Mouse (Mus musculus): Measurements from ENCODE around the gene Art5.
A peak's percentile ranks its signal among the peaks of the same experiment; 100 is the strongest.
"Not testable (repeated sequence)": the region's sequence is repeated elsewhere in the genome, so short reads cannot be mapped to it uniquely, and the experiment has no call there.

The Art5 gene

DNA sequence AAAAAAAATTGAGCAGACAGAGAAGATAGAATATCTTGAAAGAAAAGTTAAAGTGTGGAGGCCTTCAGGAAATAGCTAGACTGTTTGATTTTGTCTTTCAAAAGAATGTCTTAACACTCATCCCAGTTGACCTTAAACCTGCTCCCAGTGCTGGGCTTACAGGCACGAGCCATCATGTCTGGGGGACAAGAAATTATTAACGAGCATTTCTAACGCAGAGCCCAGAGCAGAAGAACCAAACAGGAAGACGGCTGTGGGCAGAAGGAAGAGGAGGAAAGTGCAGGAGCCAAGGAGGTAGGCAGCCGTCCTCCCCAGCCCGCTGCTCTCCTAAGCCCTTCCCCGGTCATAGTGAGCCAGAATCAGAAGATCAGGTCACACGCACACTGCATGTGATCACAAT, 29.0 kb downstream of the Art5 start:
- DNase-seq: peak; percentile 54

DNA sequence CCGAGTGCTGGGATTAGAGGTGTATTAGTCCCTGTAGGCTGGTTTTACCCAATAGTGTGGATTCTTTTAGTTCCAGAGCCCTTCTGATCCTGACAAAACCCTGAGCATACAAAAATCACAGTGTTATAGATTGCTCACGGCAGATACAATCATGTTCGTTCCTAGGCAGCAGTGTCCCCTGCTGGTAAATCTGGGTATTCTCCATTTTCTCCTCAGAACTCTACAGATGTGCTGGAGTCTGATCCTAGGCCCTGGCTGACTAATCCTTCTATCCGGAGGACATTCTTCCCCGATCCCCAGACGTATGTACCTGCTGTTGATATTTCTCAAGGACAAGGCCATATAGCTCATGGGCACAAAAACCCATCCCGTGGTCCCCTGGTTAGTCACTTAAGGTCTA, 30.8 kb downstream of the Art5 start:
- peak; percentile 43 for DNase-seq

DNA sequence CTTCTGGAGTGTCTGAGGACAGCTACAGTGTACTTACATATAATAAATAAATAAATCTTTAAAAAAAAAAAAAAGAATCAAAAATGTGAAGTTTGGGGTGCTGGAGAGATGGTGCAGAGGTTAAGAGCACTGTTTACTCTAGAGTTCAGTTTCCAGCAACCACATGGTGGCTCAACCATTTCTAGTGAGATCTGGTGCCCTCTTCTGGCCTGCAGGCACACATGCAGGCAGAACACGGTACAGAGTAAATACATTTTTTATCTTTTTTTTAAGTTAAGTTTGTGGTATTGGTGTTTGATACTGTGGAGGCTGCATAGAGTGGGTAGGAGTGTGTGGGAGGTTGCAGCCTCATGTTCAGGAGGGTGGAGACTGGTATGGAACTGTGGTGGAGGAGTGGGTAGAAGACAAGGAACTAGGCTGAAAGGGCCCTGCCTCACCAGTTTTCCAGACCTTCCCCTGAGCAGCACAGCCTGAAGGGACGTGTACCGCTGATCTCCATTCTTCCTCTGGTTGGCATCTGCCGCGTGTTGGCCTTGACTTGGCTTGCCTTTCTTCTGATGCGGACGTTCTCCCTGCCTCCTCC, 32.5 kb downstream of the Art5 start:
- peak; percentile 26 for DNase-seq

DNA sequence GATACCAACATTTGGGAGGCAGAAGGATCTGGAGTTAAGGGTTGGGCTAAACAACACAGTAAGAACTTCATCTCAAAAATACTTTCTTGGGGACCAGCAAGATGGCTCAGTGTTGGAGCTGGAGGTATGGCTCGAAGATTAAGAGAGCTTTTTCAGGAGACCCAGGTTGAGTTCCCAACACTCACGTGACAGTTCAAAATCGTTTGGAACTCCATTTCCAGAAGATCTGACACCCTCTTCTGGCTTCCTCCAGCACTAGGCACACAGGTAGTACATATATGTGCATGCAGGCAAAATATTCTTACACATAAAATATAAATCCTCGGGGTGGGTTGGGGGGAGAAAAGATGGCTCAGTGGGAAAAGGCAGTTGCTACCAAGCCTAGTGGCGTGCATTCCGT, 42.9 kb downstream of the Art5 start:
- DNase-seq: no peak

DNA sequence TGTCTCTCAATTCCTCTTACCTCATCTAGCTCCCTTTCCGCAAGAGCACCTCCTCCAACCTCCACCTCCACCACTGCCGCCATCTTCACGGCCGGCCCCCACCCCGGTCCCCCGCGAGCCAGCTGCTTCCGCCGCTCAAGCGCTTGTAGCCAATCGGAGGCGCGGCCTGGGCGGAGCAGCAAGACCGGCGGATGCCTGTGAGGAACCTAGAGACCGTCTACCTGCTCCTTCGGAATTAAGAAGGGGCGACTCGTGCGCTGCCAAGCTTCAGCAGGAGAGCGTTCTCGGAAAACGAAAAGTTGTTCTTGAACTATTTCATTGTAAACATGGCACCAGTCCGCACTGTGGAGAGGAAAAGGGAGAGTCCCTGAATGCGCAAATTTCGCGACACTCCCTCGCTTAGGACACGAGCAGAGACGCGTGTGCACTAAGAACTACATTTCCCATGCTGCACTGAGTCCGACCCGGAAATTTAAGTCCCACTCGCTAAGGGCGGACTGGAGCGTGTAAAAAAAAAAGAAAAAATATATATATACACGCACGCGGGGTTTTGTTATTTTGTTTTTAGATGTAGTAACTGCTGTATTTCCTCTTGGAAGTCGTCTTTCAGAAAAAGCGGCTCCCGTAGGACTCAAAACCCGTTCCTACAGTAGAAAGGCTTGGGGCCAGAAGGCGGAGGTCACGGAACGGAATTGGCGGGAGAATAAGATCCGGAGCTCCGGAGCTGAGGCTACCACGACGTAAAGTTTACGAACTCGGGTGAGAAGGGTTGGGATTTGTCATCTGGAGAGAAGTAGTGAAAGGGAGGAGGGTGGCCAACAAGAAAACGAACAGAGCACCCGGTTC, 44.0 kb downstream of the Art5 start, which contains the start of the genes Rnf121, Xndc1 and Xntrpc:
Gene Rnf121, minus strand, starts transcription at position 424 of the 846 bp plus-strand sequence.
Gene Xndc1, plus strand, starts transcription at position 466 of the 846 bp plus-strand sequence.
Gene Xntrpc, plus strand, starts transcription at position 668 of the 846 bp plus-strand sequence.
- DNase-seq: peak; percentile 94

DNA sequence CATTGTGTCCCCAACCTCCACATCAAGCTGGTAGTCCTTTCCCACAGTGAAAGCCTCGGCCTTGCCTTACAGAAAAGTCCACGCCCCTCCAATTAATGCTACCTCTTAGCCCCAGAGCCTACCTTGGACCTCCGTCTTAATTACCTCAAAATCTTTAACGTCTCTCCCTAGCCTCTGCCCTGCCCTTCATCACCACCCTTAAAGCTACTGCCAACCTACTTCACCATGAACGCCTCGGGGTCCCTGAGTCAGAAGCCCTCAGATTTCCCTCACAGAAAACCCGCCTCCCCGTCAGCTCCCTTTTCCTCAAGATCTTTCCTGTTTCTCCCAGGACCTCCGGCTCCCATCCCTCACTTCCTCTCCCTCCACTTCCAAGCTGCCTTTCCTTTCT, 44.6 kb downstream of the Art5 start:
- DNase-seq: no peak

DNA sequence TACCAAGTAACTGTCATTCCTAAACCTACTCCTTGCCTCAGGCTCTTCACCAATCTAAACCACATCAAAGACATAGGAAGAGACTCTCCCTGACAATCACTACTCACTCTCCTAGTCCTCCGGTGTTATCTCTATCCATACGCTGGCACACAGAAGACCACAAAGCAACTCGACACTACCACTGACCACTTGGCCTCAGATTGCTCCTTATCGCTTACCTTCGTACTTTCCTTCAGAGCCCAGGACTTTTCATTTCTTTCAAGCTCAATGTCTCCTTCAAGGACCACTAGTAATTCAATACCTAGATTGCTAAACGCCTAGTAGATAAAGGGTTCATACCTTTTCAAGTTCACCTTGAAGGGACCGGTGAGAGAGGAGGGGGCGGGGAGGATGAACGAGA, 45.4 kb downstream of the Art5 start:
- DNase-seq: no peak

DNA sequence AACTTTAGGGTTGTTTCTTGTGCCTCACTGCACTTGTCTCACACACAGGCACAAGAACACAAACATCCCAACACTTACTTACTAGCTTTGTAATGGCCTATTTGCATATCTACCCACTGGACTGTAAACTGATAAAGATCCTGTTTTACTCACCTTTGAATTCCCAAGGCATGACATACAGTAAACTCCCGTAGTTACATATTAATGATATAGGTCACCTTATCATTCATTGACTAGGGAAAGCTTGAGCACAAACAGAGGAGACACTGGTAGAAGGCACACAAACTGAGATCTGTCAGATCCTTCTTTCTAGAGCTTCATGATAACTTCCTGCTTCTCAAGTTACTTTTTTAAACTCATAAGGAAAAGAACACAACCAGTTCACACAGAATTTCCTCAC, 47.1 kb downstream of the Art5 start:
- no peak for DNase-seq

DNA sequence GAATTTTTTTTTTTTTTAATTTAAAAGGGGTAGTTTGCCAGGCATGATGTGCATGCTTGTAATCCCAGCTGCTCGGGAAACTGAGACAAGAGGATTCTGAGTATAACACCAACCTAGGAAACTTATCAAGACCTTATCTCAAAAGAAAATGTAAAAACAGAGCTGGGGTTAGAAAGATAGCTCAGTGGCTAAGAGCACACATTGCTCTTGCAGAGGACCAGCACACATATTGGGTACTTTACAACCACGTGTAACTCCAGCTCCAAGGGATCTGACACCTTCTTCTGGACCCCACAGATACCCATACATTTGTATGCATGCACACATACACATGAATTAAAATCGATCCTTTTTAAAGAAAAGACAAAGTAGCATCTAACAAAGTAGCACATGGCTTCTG, 47.9 kb downstream of the Art5 start:
- DNase-seq: no peak

DNA sequence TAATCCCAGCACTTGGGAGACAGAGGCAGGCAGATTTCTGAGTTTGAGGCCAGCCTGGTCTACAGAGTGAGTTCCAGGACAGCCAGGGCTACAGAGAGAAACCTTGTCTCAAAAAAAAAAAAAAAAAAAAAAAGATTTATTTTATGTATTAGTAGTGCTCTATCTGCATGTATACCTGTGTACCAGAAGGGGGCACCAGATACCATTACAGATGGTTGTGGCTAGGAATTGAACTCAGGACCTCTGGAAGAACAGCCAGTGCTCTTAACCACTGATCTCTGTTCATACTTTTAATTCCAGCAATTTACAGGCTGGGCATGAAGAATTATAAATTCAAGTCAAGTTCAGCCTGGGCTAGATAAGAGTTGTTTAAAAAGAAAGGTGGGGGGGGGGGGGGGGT, 60.8 kb downstream of the Art5 start:
- DNase-seq: not testable (repeated sequence)

Data from kidney, adult 9 months (tissue).